Mouse (Mus musculus): ENCODE measurements at regions not wholly inside any gene's neighbourhood (a gene's known extent, or its start where the extent isn't known, plus 50 kb on each side); places are given as distances from the start of the nearest gene placed in this dataset.

GRCm38 (mm10) chr14:102019320-102019719 is 289.6 kb downstream of the Lmo7 start:
- TF ChIP-seq CTCF (IDR thresholded peaks at IDR 0.05; ENCODE audit: borderline replicate concordance, insufficient read depth, low read length) = no peak
- TF ChIP-seq POLR2A (IDR thresholded peaks at IDR 0.05; ENCODE audit: low read depth, low read length) = no peak

All from embryonic fibroblast, embryonic 13.5 days (primary cell).